In the genomic region with DNA sequence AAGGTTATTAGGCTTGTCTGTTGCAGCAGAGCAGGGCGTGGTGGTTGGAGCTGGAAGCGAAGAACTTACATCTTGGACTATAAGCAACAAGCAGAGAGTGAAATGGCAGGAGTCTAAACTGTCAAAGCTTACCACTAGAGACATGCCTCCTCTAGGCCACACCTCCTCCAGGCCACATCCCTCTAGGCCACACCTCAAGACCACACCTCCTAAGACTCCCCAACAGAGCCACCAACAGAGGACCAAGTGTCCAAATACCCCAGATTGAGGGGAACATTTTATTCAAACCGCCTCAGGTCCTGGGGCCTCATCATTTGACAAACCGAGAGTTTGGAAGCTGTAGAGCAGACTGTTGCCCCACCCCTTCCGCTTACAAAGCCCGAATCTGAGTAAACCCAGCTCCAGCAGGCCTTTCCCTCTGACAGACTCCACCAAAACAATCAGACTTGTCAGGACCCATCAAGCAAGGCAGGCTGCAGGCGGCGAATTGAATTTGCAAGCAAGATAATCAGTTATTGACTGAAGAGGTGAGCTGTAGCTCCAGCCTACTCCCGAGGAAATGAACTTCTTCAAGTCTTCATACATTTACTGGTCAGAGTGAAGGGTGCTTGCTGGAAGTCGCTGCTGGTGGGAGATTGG, we compare ENCODE assay signal across 12 mouse cellular contexts.
A peak's percentile ranks its signal among the peaks of the same experiment; 100 is the strongest.
DNase-seq lines count a peak whose midpoint lies in the region; ATAC-seq and TF ChIP-seq lines count a peak whose summit lies in the region.
"Had no signal": no experiment of that assay in that cellular context is flagged by ENCODE, and none has a peak within 500 bp of the region (broad histone marks: within the 10 kb centered on the region; RNA-seq: fewer than 3 reads in every experiment).

No protein-coding gene starts in this region.

- TF ChIP-seq CTCF in brain, embryonic 14.5 days (IDR thresholded peaks at IDR 0.05; ENCODE audit: borderline replicate concordance, extremely low read depth, insufficient read depth, insufficient read length), result no peak

- ATAC-seq in CD4-positive, CD25-positive, alpha-beta regulatory T cell, adult 4 months, result no peak
- ATAC-seq: activated CD4-positive, CD25-positive, alpha-beta regulatory T cell, adult 4 months; inflammation-experienced regulatory T-cells, adult 6 months had no signal

- peak; percentile 67 for DNase-seq in heart, adult 11 months
- no peak for DNase-seq in heart, postnatal 10 days
- peak; percentile 17 for DNase-seq in testis, postnatal 10 days (ENCODE audit: low spot score)
- DNase-seq in testis, postnatal 14 days (ENCODE audit: low spot score), result no peak
- peak; percentile 56 for DNase-seq in brain, embryonic 14.5 days (ENCODE audit: low read depth)
- DNase-seq: adrenal gland, adult 8-10 months; gastrocnemius, adult 2 months; gastrocnemius, postnatal 25 days; heart, postnatal 4 days had no signal

- TF ChIP-seq POLR2A in brain, embryonic 14.5 days (IDR thresholded peaks at IDR 0.05; ENCODE audit: borderline replicate concordance, extremely low read depth, insufficient read depth, insufficient read length, poor library complexity, severe bottlenecking), result no peak

- intact Hi-C loops in heart, postnatal 10 days (cut with DNase I), result no loop called here

Comparison
In these comparisons a context has a peak if more than half of its experiments do, and no peak if none do; other contexts are left out.
1. DNase-seq: peak in heart, adult 11 months (single experiment), testis, postnatal 10 days (single experiment) and brain, embryonic 14.5 days (single experiment); none in heart, postnatal 10 days (0 of 2) and testis, postnatal 14 days (single experiment).